Mouse (Mus musculus) hindbrain, postnatal 0 days (tissue): ENCODE data around the gene Gm11541. TPM values are rescaled to one million over a fixed set of nuclear protein-coding genes. Genes with fewer than 3 reads are reported as not detected.

Source experiments
- ATAC-seq: fragments of 200-750 bp; cut with Nextera tagmentation; 2 replicates; pipeline ENCODE4 v1.8.0; 2017; ENCODE audit warnings: mild to moderate bottlenecking, moderate TSS enrichment, moderate library complexity
- DNase-seq: peaks from one replicate; pipeline ENCODE4 v3.0.0-alpha.2; 2015; ENCODE audit warnings: low spot score
- H3K27ac ChIP-seq: fragments of 300-500 bp; sonication (generic); 2 replicates; pipeline ENCODE4 v1.5.1; 2014; ENCODE audit warnings: mild to moderate bottlenecking
- H3K27me3 ChIP-seq: fragments of 300-500 bp; sonication (generic); 2 replicates; pipeline ENCODE4 v1.6.1; 2014; ENCODE audit warnings: low read length, mixed read lengths; ENCODE audit not compliant: insufficient read depth
- H3K36me3 ChIP-seq: fragments of 300-500 bp; sonication (generic); 2 replicates; pipeline ENCODE4 v1.6.1; 2014; ENCODE audit warnings: low read length, mixed read lengths; ENCODE audit not compliant: insufficient read depth
- H3K4me1 ChIP-seq: fragments of 300-500 bp; sonication (generic); 2 replicates; pipeline ENCODE4 v1.6.1; 2014; ENCODE audit warnings: antibody characterized with exemption, low read length, mixed read lengths; ENCODE audit not compliant: insufficient read depth
- H3K4me2 ChIP-seq: fragments of 300-500 bp; sonication (generic); 2 replicates; pipeline ENCODE4 v1.6.1; 2014; ENCODE audit warnings: low read depth, mild to moderate bottlenecking, low read length, moderate library complexity, mixed read lengths
- H3K4me3 ChIP-seq: fragments of 300-500 bp; sonication (generic); 2 replicates; pipeline ENCODE4 v1.5.1; 2014; ENCODE audit warnings: low read length
- H3K9ac ChIP-seq: fragments of 300-500 bp; sonication (generic); replicated peaks from 2 replicates; pipeline ENCODE4 v1.6.1; 2014; ENCODE audit warnings: mild to moderate bottlenecking, low read length, moderate library complexity, mixed read lengths
- H3K9me3 ChIP-seq: fragments of 300-500 bp; sonication (generic); 2 replicates; pipeline ENCODE4 v1.6.1; 2016; ENCODE audit warnings: low read length, mixed read lengths
- CTCF ChIP-seq: IDR thresholded peaks from 2 replicates; pipeline ENCODE4 v1.5.1; 2016; ENCODE audit warnings: antibody characterized with exemption, control low read depth, low read depth
- WGBS: fragments of 180-500 bp; shearing (Covaris S2); extraction: QIAGEN DNeasy Blood & Tissue Kit; methylation state at CpG from one replicate; pipeline ENCODE4 v1.1.7; 2014; 5-methylcytosine and 5-hydroxymethylcytosine counted together
- polyA plus RNA-seq: library from polyadenylated mRNA; unstranded; fragments of >200 nt; fragmentation: Nextera tagmentation; extraction: Ambion mirVana; gene quantifications from 2 replicates; pipeline ENCODE4 v1.2.1, GENCODE M21; 2015
- total RNA-seq: library from RNA; depleted of rRNA; stranded (reverse); fragments of >200 nt; gene quantifications from 2 replicates; pipeline ENCODE4 v1.2.3, GENCODE M21; 2014; rRNA removed

Gm11541 gene
- 0.63 TPM in 1 of 2 replicates, not detected in the other for total RNA-seq
- 0.39 and 0.42 TPM in 2 replicates for polyA plus RNA-seq

DNA sequence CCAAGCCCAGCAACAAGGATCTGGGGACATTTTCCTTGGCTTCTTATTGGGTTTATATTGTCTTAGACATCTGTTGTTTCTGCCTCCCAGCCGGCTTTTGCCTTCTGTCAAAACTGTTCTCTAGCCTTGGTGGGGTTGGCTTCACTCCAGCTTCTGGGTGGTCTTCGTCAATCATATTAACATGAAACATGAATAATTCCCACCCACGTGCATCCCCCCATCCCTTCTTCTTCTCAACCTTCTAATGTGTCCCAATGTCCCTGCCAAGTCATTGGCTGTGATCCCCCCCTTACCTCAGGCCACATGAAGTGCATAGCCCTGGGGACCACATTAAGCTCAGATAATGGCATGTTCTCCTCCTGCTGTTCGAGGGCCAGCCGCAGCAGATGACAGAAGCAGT is at the start of gene Gm11541:
Gene Gm11541, minus strand, starts transcription at position 28 of the 400 bp plus-strand sequence.
- no peaks in the 10 kb centered on the region for H3K27me3 ChIP-seq
- ATAC-seq = peak; percentile 70
- peak within 1 kb of the TSS; percentile 32; the same call in 1 of the 2 replicates for H3K27ac ChIP-seq
- no peak within 1 kb of the TSS for H3K4me3 ChIP-seq
- WGBS = 53% methylated on average over 5 of the region's 5 CpGs
- TF ChIP-seq CTCF = no peak
- no peak within 1 kb of the TSS for H3K4me2 ChIP-seq
- no peak within 1 kb of the TSS for H3K9ac ChIP-seq
- peak; percentile 77 for DNase-seq
- no peaks in the 10 kb centered on the region for H3K9me3 ChIP-seq
- H3K4me1 ChIP-seq = 0 out of 2 replicates have a peak, but pooled peaks cover 5% of the 10 kb centered on the region
- H3K36me3 ChIP-seq = no peaks in the 10 kb centered on the region

DNA sequence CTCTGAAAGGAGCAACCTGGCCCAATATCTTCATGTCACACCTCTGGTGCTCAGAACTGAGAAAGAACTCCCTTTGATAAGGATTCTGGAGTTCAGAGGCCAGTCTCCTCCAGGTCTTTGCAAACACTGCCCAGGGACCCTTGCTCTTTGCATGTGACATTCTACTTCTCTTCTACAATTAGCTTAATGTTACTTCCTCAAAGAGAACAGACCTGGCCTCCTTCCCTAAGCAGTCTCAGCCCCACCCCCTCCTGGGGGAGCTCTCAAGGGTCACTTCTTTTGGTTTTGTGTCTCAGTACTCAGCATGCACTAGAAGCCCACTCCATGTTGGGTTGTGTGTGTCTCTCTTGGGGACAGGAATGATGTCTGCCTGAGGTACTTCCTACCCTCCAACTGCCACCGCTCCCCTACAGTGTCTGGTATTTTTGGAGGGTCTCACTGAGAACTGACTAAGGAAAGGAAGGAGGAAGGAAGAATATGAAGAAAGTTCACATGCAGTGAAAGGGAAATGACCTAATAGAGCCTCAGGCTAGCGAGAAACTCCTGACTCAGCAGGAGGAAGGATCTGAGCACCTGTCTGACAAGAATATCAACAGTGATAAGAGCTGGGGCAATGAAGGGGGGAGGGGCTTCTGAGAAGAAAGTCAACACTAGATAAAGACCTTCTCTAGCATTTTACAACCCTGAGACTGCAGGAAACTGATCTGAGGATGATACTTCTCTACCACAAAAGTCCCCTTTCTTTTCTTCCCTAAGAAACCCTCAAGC is 48.8 kb upstream of the Gm11541 start:
- H3K36me3 ChIP-seq = no peaks in the 10 kb centered on the region
- H3K4me3 ChIP-seq = no peak overlapping the region
- ATAC-seq = no peak
- TF ChIP-seq CTCF = no peak
- 81% methylated on average over 2 of the region's 2 CpGs for WGBS
- H3K9me3 ChIP-seq = no peaks in the 10 kb centered on the region
- no peaks in the 10 kb centered on the region for H3K4me1 ChIP-seq
- DNase-seq = no peak
- H3K27me3 ChIP-seq = no peaks in the 10 kb centered on the region
- H3K9ac ChIP-seq = no peak overlapping the region
- H3K27ac ChIP-seq = no peak overlapping the region
- H3K4me2 ChIP-seq = no peak overlapping the region

DNA sequence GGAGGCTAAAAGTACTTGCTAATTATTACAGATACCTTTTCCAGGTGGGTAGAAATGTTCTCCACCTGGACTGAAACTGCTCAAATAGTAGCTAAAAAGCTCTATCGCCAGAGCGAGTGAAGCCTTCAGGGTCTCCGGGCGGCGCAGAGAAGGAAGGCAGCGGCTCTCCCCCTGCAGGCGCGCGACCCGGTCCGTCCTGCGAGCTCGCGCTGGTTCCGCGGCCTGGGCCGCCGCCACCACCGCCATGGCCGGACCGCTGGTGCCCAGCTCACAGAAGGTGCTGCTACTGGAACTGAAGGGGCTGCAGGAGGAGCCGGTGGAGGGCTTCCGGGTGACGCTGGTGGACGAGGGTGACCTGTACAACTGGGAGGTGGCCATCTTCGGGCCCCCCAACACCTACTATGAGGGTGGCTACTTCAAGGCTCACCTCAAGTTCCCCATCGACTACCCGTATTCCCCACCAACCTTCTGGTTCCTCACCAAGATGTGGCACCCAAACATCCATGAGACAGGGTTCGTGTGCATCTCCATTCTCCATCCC is 37.5 kb upstream of the Gm11541 start, which contains the start of gene Cdc34b:
Gene Cdc34b, plus strand, starts transcription at position 51 of the 541 bp plus-strand sequence.
- no peak within 1 kb of the TSS for H3K4me3 ChIP-seq
- H3K27ac ChIP-seq = no peak within 1 kb of the TSS
- no peak for DNase-seq
- no peaks in the 10 kb centered on the region for H3K36me3 ChIP-seq
- no peak within 1 kb of the TSS for H3K9ac ChIP-seq
- H3K4me1 ChIP-seq = no peaks in the 10 kb centered on the region
- no peak within 1 kb of the TSS for H3K4me2 ChIP-seq
- ATAC-seq = no peak
- H3K9me3 ChIP-seq = no peaks in the 10 kb centered on the region
- H3K27me3 ChIP-seq = no peaks in the 10 kb centered on the region
- 84% methylated on average over 28 of the region's 29 CpGs for WGBS
- no peak for TF ChIP-seq CTCF

DNA sequence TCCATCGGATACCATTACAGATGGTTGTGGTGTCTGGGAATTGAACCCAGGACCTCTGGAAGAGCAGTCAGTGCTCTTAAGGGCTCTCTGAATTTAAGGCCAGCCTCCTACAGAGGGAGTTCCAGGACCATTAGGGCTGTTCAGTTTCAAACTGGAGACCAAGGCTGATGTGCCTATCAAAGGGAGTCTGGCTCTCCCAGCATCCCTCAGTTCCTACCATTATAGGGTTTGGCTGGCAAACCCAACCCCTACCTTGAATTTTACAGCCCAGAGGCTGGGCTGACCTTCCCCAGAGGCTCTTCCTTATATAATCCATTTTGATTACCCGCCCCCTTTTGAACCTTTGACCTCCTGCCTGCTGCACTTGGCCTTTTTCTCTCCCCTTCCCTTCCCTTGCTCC is 31.4 kb upstream of the Gm11541 start:
- WGBS = 80% methylated on average over 2 of the region's 2 CpGs
- no peak for TF ChIP-seq CTCF
- Histone ChIP-seq H3K36me3 (no peaks in the 10 kb centered on the region), H3K27me3 (no peaks in the 10 kb centered on the region), H3K4me2 (no peak overlapping the region), H3K4me1 (no peaks in the 10 kb centered on the region), H3K4me3 (no peak overlapping the region), H3K9me3 (no peaks in the 10 kb centered on the region), H3K27ac (no peak overlapping the region), H3K9ac (no peak overlapping the region)
- ATAC-seq = no peak
- DNase-seq = no peak

DNA sequence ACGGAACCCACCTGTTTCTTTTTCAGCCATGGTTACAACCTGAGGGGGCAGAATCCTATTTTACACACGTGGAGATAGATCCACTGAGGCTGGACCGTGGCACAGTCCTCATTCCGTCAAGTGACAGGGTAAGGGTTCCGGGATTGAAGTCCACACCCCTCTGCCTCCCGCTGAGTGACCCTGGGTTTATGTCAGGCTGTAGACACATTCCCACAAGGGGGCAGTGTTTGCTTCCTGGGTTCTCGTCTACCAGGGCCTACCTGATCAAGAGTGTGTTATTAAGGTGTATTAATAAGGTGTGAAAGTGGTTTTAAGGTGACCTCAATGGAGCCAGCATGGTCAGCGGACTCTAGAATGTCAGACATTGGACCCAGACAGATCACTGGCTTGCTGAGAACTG is 28.5 kb upstream of the Gm11541 start:
- WGBS = 51% methylated on average over 8 of the region's 8 CpGs
- DNase-seq (no peak), ATAC-seq (no peak)

DNA sequence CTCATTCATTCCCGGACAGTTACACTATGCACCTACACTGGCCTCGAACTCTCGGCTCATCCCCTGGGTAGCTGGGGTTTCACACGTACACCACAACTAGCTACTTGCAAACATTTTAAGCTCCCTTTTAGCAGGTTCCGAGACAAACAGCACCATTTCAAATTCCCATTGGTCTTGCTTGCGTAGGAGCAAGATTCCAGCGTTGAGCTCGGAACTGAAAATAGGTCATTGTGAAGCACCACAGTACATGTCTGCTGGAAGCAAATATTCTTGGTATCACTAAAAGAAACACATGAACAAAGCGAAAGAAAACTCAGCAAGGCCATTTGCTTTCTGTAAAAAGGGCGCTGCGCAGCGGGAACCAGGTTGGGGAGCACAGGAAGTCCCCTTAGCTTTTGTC is 26.9 kb upstream of the Gm11541 start:
- H3K27me3 ChIP-seq = no peaks in the 10 kb centered on the region
- H3K9ac ChIP-seq = no peak overlapping the region
- H3K27ac ChIP-seq = no peak overlapping the region
- H3K9me3 ChIP-seq = no peaks in the 10 kb centered on the region
- DNase-seq (no peak), ATAC-seq (no peak)
- no peak for TF ChIP-seq CTCF
- no peaks in the 10 kb centered on the region for H3K4me1 ChIP-seq
- no peaks in the 10 kb centered on the region for H3K36me3 ChIP-seq
- WGBS = 84% methylated on average over 12 of the region's 12 CpGs
- no peak overlapping the region for H3K4me3 ChIP-seq
- H3K4me2 ChIP-seq = no peak overlapping the region

More for the DNA sequence above, 28.5 kb upstream of the Gm11541 start:
- H3K27ac ChIP-seq = no peak overlapping the region
- no peak overlapping the region for H3K4me3 ChIP-seq
- no peaks in the 10 kb centered on the region for H3K4me1 ChIP-seq
- no peak overlapping the region for H3K9ac ChIP-seq
- no peak overlapping the region for H3K4me2 ChIP-seq
- H3K27me3 ChIP-seq = no peaks in the 10 kb centered on the region
- H3K9me3 ChIP-seq = no peaks in the 10 kb centered on the region
- no peaks in the 10 kb centered on the region for H3K36me3 ChIP-seq
- peak; percentile 30 for TF ChIP-seq CTCF

DNA sequence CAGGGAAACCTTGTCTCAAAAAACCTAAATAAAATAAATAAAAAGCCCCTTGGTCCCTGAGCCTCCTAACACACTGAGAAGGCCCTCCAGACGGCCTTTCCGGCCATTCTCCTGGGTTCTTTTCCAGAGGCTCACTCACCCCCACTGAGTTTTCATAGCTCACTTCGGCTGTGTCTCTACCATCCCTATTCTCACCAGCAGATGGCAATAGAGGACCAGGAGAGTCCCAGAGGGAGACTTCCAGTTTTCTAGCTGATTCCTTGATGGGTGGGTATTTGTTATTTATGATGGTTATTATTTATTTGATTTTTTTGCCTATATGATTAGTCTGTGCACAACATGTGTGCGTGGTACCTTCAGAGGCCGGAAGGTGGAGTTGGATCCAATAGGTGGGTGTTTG is 26.0 kb upstream of the Gm11541 start:
- peak; percentile 89 for TF ChIP-seq CTCF
- Histone ChIP-seq H3K27me3 (no peaks in the 10 kb centered on the region), H3K4me1 (no peaks in the 10 kb centered on the region), H3K4me3 (no peak overlapping the region), H3K9ac (no peak overlapping the region), H3K4me2 (no peak overlapping the region), H3K27ac (no peak overlapping the region), H3K36me3 (no peaks in the 10 kb centered on the region), H3K9me3 (no peaks in the 10 kb centered on the region)
- 0 out of 2 replicates have a peak, but pooled peaks have one; percentile 38 for ATAC-seq
- 27% methylated on average over 5 of the region's 5 CpGs for WGBS
- DNase-seq = peak; percentile 85
